Mouse (Mus musculus): ENCODE measurements around the gene Mcmbp.

The Mcmbp gene

GRCm38 (mm10) chr7:128656970-128657369, 83.3 kb downstream of the Mcmbp start:
- in situ Hi-C loops (cut with MboI; ENCODE audit: low pct_unique_long_range_greater_than_20kb in 1 of 2, low sequenced_read_pairs in 2 of 2, unreplicated experiment in 1 of 2) = no loop called here
